Mouse (Mus musculus): ENCODE results near the gene Dab1. TPM values are rescaled to one million over a fixed set of nuclear protein-coding genes. Genes with fewer than 3 reads are reported as not detected.

Dab1 gene
- total and polyA plus RNA-seq, 3 experiments: 0.92 to 1.4 (median 1.1) TPM

DNA sequence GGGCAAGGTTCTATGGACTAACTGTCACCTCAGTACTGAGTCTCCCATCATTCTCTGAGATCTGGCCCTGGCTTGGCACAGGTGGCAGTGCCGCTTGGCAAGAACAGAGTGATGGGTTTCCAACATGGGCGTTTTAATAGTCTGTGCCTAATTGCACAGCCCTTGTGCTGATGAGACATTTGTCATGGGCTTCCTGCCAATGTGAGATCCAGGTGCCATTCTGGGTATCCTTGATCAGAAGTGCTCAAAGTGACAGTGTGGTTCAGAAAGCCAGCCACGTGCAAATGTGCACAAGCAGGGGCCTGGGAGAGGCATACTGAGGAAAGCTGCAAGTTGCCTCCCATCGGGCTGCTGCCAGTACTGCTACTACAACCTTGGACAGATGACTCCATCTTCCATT lies 203.5 kb downstream of the Dab1 start:
- no peak for DNase-seq

- no peak for DNase-seq
Observed at GRCm38 (mm10) chr4:103838377-103838776, 219.2 kb downstream of the Dab1 start.

DNA sequence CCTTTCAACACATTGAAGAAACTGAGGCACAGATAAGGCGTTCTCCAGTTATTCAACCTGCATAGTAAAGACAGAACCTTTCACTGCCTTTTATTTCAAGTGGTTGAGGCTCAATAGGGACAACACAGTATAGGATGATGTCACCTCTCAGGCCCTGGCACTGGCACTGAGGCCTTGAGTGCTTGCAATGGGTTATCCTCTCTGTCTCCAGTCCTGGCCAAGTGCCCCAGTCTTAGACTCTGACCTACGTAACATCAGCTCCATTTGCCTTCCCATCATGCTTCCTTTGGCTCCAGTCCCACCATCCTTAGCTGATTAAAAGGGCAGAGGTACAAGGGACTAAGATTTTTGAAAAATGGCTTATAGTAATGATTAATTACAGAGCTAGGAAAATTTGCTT lies 220.4 kb downstream of the Dab1 start:
- peak; percentile 24 for DNase-seq

- DNase-seq: no peak
Observed at GRCm38 (mm10) chr4:103841126-103841525, 222.0 kb downstream of the Dab1 start.

DNA sequence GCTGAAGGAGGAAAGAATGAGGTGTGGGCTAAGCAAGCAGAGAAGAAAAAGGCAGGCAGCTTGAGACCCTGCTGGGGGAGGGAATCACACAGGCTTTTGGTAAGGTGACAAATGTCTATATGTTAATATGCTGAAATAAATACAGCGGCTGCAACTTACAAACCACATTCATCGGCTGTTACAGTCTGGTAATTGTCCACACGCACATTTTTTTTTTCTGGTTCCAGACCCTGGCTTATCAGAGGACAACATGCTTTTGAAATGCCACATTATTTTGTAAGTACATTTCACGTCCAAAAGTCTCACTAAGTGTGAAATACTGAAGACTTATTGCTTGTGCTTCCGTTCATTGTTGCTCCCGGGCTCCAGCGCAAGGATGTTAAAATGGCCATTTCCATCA lies 225.5 kb downstream of the Dab1 start:
- no peak for DNase-seq

DNA sequence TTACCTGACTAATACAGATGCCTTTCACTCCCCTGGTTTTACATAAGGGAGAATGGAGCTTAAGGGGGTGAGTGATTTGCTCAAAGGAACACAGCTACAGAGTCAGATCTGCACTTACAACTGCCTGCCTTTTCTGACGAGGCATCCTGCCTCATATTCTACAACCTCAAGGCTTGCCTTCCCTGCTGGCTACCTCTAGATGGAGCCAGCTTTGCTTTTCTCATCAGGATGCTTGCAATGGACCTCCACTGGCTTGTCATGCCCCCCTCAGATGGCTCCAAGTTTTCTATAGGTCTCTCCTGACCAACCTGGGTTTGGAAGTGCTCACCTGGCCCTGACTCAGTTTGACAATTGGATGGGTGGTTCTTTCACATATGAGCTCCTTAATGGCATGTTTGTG lies 238.0 kb downstream of the Dab1 start:
- no peak for DNase-seq

DNA sequence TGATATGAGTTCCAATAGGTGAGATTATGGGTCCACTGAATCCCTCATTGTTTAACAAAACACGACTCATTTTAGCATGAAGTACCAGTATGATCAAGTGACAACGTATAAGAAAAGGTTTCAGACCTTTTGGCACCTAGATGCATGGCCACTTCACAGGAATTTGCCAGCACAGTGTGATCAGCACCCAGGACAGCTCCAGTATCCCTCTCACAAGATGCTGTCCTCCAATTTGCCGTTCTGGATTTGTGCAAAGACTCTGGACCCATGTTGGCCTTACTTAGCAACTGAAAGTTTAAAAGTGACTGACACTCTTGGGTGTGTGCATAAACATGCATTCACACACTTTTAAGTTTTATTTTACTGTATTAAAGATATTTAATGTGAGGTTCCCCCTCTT lies 256.4 kb downstream of the Dab1 start:
- DNase-seq: no peak

DNA sequence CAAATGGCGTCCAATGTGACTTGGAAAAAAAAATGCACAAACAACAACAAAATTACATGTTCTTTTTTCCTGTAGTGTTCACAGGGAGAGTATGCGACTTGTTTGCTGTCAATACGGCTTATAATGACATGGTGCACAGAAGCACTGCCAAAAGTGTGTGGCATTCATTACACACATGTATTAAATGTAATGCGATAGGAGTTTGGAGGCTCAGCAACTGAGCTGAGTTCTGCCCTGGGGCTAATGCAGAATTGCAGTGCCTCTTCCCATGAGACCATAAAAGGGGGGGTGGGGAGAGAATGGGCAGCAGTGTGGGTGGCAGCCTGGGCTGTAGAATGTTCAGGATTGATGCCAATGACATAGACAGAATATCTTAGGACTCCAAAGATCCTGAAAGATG lies 259.7 kb downstream of the Dab1 start:
- no peak for DNase-seq

DNA sequence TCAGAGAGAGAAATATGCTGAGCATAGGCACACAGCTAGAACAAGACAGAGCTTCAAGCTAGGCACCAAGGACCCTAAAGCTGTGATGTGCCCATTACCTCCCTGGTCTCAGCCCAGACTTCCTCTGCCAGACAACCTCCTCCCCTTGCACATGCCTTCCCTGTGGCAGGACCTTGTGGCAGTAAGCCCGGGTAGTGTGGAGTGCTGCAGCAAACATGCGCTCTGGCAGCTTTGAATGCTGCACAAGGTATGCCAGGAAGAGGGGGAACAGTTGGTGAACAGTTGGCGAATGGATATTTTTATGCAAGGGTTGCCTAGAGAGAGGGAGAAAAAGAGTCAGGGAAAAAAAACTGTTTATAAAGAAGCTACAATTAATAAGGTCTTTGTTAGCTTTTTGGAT lies 262.5 kb downstream of the Dab1 start:
- DNase-seq: no peak

DNA sequence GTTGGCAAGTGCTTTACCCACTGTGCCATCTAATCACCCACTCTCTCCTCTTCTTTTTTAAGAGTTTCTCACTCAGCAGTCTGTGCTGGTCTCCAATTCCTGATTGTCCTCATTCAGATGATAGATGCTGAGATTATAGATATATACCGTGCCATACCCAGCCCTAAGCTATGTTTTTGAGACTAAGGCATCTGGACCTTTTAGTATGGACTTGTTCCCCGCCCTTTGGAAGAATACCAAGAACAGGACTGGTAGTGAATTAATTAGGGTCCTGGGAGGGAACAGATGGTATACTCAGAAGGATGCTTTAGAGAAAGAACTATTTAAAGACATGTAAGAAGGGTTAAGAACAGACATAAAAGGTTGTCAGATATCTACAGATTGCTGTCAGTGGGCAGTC lies 268.9 kb downstream of the Dab1 start:
- no peak for DNase-seq

DNA sequence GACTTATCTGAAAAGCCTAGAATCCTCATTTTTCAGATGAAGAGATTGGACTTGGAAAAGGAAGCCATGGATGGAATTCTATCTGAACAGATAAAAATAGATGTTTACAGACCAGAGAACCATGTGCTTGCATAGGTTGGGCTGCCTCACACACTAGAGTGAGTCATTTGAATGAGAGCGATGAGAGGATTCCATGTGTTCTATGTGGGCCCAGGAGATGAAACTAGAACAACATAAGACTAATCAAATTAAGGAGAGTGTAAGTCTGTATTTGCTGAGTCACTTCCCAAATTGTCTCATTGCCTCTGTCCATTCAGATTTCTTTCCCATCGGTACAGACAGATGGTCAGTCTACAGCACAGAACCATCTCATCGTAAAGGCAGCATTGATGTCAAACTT lies 270.0 kb downstream of the Dab1 start:
- no peak for DNase-seq

DNA sequence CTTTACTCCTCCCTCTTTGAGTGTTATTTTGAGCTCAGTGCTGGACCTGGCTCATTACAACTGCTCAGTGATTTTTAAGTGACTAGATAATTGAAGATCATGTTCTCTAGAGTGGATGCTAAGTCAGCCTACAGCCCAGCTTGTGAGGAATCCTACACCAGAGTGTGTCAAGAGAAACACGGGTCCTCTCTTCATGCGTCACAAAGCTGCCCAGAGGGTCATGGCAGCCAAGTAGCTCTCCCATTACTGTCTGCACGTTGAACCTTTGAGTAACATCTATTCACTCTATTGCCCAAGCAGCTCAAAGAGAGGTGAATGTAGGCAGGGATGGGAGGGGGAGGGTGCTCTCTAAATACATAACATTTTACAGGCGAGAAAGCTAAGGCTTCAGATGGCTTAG lies 277.6 kb downstream of the Dab1 start:
- no peak for DNase-seq

DNA sequence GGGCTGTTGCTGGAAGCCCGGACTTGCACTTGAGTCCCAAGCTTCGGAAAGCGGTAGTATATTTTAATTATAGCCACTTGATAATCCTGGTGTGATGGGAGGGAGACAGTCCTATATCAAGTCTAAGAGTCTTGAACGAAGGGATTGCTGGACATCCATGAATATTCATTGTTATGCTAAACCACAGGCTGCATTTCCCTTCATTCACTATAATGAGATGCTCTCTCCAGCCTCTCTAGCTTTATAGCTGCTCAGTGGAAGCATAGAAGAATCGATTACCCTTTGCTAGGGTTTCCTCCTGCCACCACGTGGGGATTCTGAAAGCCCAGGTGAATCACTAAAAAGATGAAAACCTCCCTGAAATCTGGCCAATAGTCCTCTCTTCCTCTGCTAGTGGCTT lies 278.5 kb downstream of the Dab1 start:
- DNase-seq: no peak

- no peak for DNase-seq
Observed at GRCm38 (mm10) chr4:103911441-103911840, 292.3 kb downstream of the Dab1 start.

GRCm38 (mm10) chr4:103912071-103912470 lies 292.9 kb downstream of the Dab1 start:
- DNase-seq: no peak

GRCm38 (mm10) chr4:103922431-103922931 lies 303.3 kb downstream of the Dab1 start:
- DNase-seq: no peak

GRCm38 (mm10) chr4:103926682-103927081 lies 307.5 kb downstream of the Dab1 start:
- no peak for DNase-seq

DNA sequence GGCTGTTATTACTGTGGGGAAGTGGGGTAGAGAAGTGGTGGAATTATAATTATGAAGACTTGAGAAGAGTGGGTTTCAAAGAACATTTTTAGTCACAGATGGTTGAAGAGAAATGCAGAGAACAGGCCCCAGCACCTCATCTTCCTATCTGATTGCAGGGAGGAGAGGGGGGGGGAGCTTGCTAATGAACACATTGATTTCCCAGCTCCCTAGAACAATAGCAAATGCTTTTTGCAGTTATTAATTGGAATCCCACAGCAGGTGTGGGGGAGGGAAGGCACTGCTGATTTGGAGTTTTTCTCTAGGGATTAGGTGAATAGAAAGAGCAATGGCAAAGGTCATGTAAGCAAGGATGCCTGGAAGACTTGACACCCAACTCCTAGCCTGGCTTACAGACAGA lies 310.5 kb downstream of the Dab1 start:
- no peak for DNase-seq

DNA sequence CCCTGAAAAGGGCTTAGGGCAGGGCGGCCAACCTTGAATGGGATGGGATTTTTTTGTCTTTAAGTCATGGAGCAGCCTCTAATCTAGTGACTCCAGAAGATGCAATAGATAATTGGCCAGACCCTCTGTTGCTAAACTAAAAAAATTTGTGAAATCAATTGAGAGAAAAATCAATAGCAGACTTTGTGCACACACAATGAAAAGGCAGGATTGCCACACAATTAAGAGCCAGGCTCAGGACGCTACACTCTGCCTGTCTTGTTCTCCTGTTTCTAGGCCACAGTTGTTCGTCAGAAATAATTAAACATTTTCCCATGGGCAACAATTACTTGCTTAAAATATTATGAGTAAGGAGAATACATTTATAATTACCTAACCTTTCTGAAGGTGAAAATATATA lies 315.2 kb downstream of the Dab1 start:
- no peak for DNase-seq

GRCm38 (mm10) chr4:103948255-103948654 lies 329.1 kb downstream of the Dab1 start:
- DNase-seq: no peak

DNA sequence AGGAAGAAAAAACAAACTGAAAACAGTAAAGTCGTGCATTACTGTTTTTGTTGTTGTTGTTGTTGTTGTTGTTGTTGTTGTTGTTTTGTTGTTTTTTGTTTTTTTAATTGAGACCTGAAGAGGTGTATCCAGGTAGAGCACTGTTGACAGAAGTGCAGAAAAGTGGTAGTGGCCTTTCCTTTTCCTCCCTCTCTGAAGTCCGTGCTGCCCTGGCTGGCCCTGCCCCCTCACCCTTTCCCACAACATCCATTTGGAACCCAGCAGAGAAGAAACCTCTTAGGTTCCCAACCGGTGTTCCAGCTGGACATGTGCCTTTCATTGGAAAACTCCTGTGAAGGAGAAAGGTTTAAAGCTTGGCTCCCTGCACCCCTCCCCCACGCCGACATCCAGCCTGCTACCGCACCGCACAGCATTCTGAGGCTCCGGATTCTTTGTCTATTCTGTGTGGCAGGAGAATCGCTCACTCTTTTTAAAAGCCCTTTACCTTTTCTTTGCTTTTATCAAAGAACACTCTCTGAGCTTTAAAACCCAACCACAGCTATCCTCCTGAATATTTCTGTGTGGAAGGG lies 334.6 kb downstream of the Dab1 start:
- no peak for DNase-seq

DNA sequence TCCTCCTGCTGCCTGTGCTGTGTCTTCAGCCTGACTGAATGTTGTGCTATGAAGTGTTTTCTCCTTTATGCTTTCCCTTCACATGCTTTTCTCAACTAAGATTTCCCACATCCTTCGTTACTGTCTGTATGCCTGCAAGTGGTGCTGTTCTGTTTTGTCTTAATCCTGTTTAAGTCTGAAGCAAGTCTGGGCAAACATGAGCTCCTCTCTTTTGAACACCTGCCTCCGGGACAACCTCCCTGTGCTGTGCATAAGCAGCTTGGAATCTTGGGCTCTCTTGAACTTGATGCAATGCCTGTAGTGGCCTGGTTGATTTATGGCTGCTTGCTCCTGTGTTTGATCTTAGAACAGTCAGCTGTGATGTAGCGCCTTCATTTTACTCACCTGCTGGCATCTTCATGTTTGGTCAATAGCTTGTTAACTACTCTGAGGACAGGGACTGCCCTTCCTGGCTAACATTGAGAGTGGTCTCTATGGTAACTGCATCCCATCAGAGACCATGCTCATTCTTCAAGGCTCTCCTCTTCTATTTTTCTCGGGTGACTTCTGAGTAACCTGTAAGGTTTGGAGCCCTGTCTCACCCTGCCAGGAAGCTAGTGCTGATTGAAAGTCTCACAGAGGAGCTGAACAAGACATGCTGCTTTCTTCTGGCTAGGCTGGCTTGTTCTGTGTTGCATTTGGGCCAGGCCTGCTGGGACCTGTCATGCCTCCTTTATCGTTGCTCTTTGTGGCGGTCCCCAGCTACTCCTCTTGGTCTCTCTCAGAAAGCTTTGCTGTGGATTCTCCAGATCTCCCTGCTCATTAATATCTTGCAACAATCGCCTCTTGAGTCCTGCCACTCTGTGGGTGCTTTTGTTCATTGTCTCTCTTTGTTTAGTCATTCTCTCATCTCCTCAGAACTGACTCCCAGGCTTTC lies 342.2 kb downstream of the Dab1 start:
- no peak for DNase-seq

GRCm38 (mm10) chr4:103969906-103970305 lies 350.7 kb downstream of the Dab1 start:
- no peak for DNase-seq

DNA sequence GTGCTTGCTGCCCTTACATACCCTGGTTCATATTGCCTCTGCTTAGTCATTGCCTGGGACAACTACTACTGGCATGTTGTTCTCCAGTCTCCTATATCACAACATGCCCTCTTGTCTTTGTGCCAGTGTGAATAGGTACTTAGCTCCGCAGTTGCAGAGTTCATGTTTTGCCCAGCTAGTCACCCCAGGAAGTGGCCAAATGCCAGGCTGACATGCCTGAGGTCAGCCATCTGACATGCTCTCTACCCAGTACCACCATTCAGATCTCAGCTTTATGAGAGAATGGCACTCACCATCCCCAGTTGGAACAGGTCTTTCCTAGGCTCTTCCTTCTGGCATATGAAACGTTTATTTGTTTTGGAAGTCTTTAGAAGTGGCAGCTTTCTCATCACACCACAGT lies 355.4 kb downstream of the Dab1 start:
- no peak for DNase-seq
